Mouse (Mus musculus): Measurements from ENCODE around the gene Fcgr4.

Gene Fcgr4

DNA sequence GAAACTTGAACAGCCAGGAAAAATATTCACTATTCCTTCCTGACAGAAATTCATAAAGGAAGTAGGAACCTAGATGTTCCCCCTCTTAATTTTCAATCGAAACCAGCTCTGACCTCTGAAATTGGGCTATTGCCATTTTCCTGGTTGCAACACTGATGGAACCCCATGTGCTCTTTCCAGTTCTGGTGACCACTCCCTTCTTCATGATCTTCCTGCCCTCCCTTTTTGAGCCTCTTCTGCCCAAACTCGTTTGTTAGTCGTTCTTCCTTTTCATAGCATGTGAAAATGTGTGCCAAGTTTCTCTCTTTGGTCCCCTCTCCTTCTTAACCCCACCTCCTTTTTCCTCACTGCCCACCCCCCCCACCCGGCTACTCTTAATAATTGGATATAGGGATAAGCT lies 7.0 kb upstream of the Fcgr4 start:
- DNase-seq (ENCODE audit: low spot score), result no peak

DNA sequence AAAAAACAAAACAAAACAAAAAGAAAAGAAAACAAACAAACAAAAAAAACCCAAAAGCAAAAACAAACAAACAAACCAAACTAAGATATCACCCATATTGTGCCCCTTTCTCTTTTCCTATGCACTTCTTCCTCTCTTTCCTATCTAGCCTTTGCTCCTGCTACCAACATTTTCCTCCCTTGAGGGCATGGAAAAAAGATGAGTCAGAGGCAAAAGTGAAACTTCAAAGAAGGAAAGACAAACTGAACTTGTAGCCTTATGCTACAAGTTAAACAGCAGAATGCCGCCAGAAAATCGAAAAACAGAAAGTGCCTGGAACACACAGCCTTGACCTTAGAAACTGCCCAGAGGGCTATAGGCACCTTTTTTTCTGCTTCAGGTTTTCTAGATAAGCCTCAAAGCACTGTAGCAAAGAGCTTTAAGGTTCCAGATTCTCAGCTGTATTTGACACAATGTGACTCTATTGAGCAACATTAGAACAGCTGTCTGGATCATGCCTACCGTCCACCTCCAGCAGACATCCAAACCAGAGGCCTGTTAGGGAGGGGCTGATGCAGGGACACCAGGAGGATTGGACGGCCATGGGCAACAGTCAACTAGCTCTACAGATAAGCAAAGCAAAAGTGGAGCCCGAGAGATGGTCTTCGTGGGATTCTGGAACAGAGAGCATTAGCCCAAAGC lies 1.9 kb upstream of the Fcgr4 start:
- DNase-seq (ENCODE audit: low spot score), result no peak

DNA sequence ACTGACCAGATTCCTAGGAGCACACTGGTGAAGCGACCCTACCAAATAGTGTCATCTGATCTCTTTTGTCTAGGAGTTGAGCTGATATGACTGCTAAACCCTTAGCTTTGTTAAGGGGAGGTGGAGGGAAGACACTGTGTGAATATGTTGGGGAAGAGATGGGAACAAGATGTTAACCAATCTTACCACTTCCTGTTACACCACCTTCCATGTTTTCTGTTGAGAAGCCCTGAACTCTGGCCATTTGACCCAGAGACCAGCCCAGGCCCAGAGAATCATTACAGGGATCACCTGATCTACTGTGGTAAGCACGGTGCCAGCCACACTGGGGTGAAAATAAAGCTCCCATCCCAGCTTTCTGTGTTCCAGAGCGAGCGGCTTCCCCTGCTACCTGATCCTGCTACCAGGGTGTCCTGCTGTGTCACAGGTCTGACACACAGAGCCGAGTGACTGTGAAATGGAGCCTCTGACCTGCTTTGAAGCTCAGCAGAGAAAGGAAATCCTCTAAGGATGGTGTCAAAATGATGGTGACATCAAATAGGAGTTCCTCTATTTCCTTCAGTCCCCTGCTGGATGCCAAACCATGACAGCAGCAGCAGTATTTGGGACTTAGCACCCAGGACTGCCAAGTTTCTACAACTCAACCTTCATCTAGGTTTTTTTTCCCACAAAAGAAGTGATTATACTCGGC lies 1.1 kb upstream of the Fcgr4 start:
- DNase-seq (ENCODE audit: low spot score), result no peak

DNA sequence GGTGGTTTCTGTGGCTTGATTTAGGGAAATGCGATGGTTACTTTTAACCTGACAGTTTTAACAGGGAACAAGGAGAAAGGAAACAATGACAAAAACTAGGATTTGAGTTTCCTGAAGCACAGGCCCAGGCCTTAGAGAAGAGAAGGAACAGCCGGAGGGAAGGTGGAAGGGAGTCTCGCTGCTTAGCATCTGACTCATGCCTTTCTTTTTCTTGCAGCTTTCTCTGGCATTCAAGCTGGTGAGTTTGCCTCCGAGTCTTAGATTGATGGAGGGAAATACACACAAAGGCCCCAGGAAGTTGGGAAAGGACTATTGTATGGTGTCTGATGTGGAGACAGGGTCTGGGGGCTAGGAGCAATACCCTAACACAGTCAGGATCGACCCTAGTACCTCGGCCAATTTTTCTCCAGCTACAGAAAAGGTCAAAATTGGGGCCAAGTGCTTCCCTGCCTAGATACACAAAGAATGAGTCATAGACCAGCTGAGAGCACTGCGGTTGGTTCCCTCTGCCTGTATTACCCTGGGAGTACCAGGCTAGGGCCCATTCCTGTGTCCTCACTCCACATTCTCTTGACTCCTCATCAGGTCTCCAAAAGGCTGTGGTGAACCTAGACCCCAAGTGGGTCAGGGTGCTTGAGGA lies 711 bp downstream of the Fcgr4 start:
- no peak for DNase-seq (ENCODE audit: low spot score)

DNA sequence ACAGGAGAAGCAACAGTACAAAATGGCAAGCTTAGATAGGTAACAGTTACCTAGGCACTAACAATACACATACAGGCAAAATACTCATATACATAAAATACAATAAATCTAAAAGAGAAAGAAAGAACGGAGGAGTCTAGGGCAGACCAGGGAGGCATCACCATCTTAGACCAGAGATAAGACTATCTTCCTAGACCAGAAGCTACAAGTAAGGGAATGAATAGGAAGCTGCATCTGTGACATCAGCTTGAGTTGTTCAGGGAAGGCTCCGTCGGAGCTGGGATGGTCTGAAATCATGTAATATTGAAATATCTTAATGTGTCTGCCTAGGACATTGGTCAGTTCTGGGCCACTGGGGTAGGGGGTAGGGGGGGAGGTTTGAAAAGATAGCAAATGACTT lies 13.0 kb downstream of the Fcgr4 start:
- DNase-seq (ENCODE audit: low spot score), result no peak

DNA sequence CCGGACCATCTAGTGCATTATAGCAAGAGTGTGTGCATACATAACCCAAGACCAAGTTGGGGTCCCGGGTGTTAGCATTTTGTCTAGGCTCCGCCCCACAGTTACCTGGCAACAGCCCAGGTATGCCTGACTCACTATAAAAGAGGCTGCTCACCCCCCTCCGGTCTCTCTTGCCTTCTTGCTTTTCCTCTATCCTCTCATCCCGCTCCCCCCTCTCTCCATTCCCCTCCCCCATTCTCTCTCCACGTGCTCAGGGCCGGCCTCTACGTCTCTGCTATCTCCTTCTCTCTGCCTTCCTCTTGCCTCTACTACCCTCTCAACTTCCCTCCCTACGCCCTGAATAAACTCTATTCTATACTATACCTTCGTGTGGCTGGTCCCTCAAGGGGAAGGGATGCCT lies 14.0 kb downstream of the Fcgr4 start:
- no peak for DNase-seq (ENCODE audit: low spot score)

DNA sequence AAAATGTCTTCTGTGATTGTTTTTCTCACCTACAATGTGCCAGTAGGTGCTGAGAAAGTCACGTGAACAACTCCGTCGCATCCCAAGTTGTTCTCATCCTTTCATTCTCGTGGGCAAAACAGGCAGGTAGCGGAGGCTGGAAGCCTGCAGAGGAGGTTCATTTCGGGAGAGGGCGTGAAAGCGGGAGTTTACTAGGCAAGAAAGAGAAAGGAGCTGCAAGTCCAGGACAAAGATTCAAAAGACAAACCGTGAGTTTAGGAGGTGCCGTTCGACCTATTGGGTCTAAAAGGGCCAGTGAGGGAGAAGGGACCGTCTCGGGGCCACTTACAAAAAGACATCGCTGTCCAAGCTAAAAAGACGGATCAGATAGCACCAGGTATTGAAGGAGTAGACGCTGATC lies 14.5 kb downstream of the Fcgr4 start:
- no peak for DNase-seq (ENCODE audit: low spot score)

DNA sequence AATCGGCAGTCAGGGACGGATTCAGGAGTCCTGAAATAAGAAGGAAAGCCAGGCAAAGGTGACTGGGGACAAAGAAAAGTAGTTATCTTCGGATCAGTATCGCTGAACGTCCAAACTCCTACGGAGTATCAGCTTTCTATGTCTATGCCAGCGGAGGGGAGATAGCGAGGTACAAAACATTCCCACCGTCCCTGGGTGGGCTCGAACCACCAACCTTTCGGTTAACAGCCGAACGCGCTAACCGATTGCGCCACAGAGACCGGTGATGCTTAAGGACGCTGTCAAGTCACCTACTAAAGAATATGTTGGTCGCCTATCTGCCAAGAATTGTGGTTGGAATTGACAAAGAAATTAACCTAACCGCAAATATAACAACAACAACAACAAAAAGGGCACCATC lies 15.0 kb downstream of the Fcgr4 start:
- DNase-seq (ENCODE audit: low spot score), result peak; percentile 83

DNA sequence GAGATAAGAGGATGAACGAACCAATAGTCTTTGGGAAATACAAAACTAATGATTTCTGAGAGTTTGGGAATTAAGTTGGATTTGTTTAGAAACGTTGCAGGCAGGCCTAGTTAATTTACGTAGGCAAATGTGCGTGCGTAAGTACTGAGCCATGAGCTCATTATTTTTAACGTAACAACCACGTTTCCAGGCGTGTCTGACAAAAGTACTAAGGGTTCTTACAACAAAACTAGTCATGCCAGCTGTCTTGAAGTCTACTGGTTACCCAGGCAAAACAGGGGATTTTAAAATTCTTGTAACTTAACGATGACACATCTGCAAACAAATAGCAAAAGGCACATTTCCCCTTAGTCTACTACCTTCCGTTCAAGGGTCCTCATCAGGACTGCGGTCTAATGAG lies 15.5 kb downstream of the Fcgr4 start:
- DNase-seq (ENCODE audit: low spot score), result no peak

DNA sequence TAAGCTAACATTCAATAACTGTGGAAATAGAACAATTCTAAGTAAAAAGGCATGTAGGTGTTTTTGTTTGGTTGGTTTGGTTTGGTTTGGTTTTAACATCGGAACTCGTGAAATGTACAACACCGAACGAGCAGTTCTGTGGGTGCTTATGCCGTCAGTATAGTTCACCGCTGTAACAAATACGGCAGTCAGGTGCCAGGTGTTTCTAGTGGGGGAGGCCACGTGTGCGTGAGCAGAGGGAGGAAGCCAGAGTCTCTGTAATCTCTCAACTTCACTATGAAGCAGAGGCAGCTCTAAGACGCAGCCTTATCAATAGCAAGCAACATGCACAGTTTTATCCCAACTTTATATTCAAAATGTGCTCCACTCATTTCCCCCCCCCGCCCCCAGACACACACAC lies 16.9 kb downstream of the Fcgr4 start:
- no peak for DNase-seq (ENCODE audit: low spot score)

DNA sequence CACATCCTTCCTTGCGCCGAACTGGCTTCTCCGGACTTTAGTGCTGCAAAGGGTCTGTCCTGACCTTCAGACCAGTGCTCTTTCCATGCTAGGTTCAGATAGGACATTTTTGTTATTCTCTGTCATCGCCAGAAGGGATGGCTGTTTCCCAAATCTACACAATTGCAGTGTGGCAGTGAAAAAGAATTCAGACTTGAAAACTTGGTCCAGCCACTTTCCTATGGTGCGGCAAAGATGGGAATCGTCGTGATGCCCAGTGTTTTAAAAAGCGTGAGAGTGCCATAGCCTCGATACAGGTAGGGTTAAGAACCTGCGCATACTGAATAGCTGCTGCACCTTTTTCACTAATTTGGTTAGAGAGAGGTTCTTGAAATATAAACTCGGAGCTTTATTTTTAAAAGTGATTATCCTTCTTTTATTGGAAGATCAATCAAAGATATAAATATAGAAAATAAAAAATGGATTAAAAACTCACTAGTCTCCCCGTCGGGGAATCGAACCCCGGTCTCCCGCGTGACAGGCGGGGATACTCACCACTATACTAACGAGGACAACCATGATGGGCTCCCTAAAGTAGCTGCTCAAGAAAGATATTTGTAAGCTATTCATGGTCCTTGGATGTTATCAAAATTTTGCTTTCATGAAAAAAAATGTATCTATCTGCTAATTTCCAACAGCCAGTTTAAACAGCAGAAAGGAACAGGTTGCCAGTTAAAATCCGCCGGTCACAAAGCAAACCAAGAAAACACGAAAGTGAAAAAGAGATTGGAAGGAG lies 18.0 kb downstream of the Fcgr4 start:
- DNase-seq (ENCODE audit: low spot score), result peak; percentile 67

DNA sequence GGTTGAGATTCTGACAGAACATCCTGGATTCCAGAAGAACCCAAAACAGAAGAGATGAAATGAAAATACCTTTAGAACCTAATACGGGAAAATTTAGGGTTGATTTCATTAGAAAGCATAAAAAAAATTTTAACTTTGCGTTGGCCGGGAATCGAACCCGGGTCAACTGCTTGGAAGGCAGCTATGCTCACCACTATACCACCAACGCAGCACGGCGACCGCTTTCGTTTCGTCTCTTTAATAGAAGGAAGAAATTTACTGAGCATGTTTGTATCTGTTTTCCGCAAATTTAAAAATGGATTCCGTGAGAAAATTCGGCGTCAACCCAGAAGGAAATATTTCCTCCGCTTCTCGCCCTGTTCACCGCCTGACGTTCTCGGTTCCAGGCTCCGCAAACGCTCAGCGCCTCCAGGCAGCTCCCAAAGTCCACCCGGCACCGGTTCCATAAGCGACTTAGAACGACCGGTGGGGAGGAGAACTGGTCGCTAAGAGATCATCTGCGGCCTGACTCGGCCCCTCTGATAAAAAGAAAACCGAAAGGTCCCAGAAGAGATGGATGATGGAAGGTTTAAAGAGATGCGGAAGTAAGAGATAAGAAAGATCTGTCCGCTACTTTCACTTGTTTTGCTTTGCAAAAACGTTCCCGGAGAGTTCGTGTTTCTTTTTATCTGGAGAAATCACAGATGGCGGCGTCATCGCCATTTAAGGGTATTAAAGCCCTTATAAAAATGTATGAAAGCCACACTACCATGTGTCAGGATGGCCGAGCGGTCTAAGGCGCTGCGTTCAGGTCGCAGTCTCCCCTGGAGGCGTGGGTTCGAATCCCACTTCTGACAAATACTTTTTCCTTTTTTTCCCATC lies 19.4 kb downstream of the Fcgr4 start:
- DNase-seq (ENCODE audit: low spot score), result peak; percentile 77

DNA sequence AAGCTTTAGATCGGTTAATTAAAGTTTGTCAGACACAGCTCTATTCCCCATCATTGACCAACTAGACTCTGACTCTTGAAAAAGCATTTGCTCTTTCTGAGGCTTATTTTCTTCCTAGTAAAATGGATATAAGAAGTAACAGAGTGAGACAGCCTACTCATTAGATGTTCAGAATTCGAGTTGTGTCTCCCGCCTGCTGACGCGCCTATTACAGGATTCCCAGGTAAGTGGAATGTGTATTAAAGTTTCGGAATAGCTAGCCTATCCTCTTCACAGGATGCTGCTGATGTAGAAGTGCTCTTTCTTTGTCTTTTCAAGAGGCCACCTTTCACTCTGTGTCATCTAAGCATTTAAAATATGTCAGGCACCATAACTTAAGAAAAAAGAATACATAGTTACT lies 20.4 kb downstream of the Fcgr4 start:
- DNase-seq (ENCODE audit: low spot score), result no peak

DNA sequence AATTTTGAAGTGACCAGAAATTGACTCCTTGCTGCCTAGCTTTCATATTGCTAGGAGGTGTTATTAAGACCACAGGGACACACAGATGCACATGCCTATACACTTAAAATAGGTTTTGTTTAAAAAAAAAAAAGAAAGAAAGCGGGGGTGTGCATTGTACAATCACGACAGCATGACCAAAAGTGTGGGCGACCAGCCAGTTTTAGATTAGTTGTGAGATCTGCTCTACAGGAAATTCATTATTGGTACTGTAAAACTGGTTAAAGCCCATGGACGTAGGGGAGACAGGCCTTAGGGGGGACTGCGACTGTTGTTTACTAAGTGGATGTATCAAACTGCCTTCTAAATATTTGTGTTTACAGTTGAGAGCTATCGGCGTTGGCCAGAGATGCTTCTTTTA lies 21.2 kb downstream of the Fcgr4 start:
- no peak for DNase-seq (ENCODE audit: low spot score)

DNA sequence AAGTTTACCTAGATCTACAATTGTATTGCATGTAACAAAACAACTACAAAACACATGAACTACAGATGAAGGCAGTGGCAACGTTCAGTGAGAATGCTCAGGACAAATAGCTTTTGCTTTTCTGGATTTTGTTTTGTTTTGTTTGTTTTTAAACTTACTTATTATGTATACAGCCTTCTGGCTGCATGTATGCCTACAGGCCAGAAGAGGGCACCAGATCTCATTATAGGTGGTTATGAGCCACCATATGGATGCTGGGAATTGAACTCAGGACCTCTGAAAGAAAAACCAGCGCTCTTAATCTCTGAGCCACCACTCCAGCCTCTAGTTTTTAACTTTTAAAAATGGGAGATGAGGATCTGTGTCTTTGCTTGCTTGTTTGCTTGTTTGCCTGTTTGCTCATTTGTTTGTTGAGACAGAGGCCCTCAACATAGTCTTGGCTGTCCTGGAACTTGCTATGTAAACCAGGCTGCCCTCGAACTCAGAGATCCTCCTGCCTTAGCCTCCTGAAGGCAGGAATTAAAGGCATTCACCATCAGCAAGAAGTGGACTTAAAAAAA lies 25.0 kb downstream of the Fcgr4 start:
- DNase-seq (ENCODE audit: low spot score), result no peak

DNA sequence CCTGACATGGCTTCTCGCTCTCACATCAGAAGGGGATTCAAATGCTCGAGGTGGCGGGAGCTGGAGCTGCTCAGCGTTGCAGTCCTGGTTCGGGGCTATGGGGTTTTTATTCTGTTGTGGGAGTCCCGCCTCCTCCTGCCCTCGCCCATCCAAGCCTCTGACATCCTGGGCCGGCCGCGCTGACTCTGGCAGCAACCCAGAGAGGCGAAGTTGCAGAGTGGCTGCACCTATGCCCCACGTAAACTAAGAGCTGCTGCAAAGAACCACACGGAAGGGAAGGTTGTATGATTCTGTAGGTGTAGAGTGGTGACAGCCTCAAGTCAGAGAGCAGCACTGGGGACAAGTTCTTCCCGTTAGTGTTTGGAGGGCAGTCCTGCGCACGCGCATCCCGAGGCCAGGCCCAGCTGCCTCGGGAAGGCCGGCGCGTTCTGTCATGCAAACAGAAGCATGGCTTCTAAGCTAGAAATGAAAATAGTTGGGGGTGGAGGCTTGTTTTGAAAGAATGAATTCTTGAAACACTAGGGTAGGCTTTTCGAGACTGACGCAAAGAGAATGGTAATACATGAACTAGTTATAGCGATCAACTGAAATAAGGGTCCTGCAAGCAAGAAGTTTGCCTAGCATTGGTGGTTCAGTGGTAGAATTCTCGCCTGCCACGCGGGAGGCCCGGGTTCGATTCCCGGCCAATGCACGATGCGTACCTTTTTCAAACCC lies 25.8 kb downstream of the Fcgr4 start:
- DNase-seq (ENCODE audit: low spot score), result peak; percentile 86

DNA sequence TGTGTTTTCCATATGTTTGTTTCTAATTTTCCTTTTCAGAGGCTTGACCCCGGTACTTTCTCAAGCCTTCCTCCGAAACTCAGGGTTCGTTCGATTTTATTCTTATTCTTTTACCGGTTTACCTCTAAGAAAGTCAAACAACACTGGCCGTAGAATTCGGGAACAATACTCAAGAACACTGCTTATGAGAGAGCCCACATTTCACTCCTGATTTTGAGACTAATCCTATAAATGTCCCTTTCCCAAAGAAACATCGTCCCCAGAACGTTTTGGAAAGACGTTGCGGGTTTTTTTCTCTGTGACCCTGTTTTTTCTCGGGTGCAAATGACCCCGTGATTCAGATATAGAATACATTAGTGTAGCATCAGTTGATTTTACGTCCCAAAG lies 26.4 kb downstream of the Fcgr4 start:
- DNase-seq (ENCODE audit: low spot score), result no peak

DNA sequence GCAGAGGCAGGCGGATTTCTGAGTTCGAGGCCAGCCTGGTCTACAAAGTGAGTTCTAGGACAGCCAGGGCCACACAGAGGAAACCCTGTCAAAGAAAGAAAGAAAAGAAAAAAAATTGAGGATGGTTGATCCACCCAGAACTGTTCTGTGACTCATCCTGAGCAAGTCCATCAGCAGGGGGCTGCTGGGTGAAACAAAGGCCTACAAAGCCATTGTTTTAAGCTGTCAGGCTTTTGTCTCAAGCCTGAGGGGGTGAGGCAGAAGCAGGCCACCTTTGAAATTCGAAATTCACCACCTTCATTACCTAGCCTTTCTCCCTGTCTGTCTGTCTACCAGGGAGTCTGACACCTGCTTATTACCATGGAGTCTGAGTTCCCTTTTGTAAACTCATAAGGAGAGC lies 27.8 kb downstream of the Fcgr4 start:
- no peak for DNase-seq (ENCODE audit: low spot score)

DNA sequence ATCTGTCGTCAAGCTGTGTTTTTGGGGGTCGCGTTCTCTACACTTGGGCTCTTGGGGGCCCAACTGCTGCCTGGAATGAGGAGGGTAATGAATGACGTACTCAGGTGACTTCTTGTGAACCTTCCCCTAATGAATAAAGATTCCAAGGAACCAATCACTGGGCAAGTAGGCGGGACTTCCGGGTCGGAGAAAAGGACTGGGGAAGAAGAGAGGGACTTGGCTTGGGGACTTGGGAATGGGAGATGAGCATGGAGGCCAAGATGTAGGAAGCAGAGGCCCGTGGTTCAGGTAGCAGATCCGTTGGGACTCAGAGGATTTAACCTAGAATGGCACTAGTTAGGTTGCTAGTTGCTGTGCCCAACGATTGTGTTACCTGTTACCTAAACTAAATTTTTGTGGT lies 30.5 kb downstream of the Fcgr4 start:
- no peak for DNase-seq (ENCODE audit: low spot score)

DNA sequence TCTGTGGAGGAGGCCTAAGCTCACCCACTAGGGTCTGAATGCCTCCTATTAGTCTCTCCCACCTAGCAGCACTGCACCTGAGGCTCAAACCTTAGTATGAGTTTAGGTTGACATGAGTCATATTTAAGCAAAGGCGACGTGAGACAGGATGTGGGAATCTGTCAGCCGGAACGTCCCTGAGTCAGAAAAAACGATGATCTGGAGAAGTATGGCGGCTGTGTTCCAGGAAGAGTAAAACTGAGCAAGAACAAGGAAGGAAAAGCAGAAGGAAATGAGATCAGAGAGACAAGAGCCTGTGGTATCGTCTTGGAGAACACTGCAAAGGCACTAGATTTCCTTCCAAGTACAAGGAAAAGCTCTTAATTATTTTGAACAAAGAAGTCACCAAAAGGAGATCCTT lies 32.1 kb downstream of the Fcgr4 start:
- no peak for DNase-seq (ENCODE audit: low spot score)

DNA sequence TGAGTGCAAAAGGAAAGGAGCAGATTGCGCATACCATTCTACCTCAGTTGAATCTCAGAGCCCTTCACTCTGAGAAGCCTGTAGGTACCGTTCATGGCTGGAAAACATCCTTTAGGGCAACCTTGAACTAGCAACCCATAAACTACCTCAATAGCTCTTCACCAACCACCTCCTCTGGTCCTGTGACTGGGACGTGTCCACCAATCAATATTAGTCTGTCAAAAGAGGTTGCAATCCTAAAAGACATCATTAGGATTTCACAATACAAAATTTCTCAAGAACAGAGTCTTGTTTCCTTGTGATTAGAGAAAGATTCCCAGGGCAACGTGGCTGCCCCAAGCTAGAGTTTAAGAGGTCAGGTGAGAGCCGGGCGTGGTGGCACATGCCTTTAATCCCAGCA lies 34.6 kb downstream of the Fcgr4 start:
- DNase-seq (ENCODE audit: low spot score), result no peak

All from urinary bladder, postnatal 25 days (tissue).